Mouse (Mus musculus) skeletal muscle tissue, postnatal 0 days (tissue): Measurements from ENCODE around the gene Zmynd19. TPM values are rescaled to one million over a fixed set of nuclear protein-coding genes. Genes with fewer than 3 reads are reported as not detected.

Experiments
- microRNA-seq, 2 experiments: library from miRNA; unstranded; fragments of <30 nt; microRNA quantifications; one replicate each; pipeline ENCODE4; 2016
- polyA plus RNA-seq: library from polyadenylated mRNA; unstranded; fragments of >200 nt; fragmentation: Nextera tagmentation; extraction: Ambion mirVana; gene quantifications from 2 replicates; pipeline ENCODE4 v1.2.1, GENCODE M21; 2015

The Zmynd19 gene
- 6.0 and 7.3 TPM in 2 replicates for polyA plus RNA-seq

DNA sequence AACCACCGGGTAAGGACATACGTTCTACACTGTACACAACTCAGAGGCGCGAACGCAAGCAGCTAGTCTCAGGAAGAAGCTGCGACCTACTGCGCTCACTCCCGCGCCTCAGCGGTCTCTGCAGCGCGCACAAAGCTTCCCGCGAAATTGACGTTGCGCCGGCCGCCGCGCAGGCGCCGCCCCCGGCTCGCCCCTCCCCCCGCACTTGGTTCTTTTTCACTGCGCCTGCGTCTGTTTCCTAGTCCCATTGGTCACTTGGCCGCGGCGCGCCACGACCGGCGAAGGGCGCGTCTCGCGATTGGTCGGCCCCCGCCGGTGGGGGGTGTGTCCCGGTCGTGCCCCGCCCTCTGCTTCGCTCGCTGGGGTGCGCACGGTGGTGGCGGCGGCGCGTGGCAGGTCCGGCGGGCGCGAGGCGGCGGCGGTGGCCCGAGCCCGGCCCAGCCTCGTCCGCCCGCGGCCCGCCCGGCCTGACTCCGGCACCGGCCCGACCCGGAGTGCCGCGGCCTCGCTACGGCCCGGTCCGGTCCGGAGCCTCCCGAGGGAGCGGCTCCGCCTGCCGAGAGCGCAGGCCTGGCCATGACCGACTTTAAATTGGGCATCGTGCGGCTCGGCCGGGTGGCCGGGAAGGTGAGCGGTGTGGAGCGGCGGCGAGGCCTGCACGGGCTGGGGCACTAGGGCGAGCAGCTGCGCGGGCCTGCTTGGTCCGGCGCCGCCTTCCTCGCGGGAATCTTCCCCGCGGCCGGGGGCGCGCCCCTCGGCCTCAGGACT, at the start of gene Zmynd19:
Gene Zmynd19 (plus strand): TSS at position 372 of the 768 bp plus-strand sequence.

GRCm38 (mm10) chr2:24918930-24919838, 30.4 kb upstream of the Zmynd19 start, which contains the start of gene Ehmt1:
TSS of gene Ehmt1 (minus strand) at chr2:24919614.

GRCm38 (mm10) chr2:24935057-24935796, 14.4 kb upstream of the Zmynd19 start, which contains the start of gene Arrdc1:
TSS of gene Arrdc1 (minus strand) at chr2:24935252.

DNA sequence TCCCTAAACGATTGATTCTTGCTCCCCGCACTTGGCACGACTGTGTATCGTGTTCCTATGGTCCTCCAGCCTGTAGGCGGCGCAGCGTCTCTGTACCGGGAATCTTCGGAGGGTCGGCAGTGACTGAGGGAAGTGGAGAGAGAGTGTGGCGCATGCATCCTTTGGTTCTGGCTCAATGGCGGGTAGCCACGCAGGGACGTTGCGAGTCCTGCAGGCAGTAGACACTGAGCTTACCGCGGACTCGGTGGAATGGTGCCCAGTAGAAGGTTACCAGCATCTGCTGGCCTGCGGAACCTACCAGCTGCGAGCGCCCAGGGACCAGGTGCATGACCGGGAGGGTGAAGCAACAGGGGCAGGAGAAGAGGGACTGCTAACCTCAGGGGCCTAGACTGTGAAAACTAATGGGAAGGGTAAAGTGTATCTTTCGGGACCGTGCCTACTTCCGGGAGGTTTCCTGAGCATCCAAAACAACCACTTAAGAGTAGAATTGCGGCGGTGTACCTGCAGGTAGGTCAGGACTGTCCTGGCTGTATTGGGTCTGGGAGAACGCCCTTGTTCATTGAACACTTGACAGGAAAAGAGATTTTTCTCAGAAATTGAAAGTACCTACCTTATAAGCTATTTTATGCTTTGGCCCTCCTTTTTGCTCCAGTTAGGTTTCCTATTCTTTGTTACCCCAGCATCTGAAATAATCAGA, 12.9 kb downstream of the Zmynd19 start, which contains the start of gene Dph7:
Gene Dph7 (plus strand): TSS at position 97 of the 697 bp plus-strand sequence.

DNA sequence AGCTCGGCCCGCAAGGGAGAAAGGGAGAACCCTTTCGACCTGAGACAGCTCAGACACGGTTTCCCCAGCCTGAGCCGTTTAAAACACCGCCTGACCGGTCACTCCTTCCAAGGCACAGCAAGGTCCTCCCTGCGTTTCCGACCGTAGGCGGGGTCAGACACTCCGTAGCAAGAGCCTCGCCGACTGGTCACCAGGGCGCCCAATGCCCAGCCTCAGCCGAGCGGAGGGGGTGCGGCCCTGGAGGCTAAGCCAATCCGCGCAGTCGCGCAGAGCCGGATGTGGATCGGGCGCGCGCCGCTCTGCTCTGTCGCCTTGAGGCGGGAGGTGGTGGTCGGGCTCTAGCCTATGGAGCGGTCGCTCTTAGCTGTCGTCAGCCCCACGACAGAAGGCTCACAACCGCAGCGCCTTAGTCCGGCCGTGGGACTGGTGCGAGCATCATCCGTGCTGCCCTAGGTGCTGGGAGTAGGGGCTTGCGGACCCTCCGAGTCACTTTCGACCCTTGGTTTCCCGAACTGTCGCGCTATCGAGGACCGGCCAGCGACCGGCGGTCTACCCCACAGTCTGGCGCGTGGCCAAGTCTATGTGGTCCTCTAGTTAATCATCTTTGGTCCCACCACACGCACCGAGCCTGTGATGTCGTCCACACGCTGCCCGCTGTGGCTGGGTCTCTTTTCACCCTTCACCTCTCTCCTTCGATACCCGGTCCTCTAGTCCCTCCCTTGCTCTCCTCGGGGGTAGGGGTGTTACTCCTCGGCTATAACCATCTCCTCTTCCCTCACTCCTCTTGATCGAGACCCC, 25.5 kb downstream of the Zmynd19 start, which contains the start of gene Mrpl41:
Gene Mrpl41 (minus strand): TSS at position 193 of the 798 bp plus-strand sequence.

DNA sequence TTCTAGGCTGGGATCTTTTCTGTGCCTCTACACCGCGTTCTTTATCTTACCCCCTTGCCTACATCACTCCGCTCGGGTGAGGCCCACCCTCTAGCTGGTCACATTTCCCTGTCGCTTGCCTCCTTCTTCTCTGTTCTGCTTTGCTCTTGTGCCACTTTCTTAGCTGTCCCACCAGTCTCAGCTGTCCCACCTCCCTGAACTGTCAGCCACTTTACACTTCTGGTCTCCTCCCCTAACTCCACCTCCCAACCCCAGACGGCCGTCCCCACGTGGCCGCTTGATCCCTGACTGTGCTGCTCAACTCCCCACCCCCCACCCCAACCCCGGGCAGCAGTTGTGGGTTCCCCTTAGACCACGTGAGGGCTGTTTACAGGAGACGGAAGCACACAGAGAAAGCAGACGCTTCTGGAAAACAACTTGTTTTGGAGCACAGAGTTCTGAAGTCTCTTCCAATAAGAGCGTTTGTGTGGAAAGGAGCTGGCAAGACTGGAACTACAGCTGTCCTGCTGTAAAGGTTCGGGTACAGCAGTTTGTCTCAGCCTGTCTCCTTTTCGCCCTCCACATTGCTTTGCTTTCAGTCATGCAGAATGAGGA, 26.2 kb downstream of the Zmynd19 start, which contains the start of gene Pnpla7:
Gene Pnpla7 (plus strand): TSS at position 330 of the 594 bp plus-strand sequence.

Small RNAs within 50 kb of the gene (microRNA-seq; reads per million reads assigned to microRNA genes)
- gene Gm22875: 0 reads per million in 2 experiments

Other genes with a start within 250 kb of the Zmynd19 start
- gene Cacna1b, start 186.6 kb upstream of the Zmynd19 start, polyA plus RNA-seq: 0.18 TPM in 1 of 2 replicates, not detected in the other
- 27.2 and 28.5 TPM in 2 replicates for gene Ehmt1, start 30.2 kb upstream of the Zmynd19 start, polyA plus RNA-seq
- gene Arrdc1, start 14.5 kb upstream of the Zmynd19 start, polyA plus RNA-seq: 16.4 and 17.6 TPM in 2 replicates
- 10.7 and 11.1 TPM in 2 replicates for gene Dph7, start 12.6 kb downstream of the Zmynd19 start, polyA plus RNA-seq
- gene Mrpl41, start 25.3 kb downstream of the Zmynd19 start, polyA plus RNA-seq: 125 and 128 TPM in 2 replicates
- 8.0 and 9.6 TPM in 2 replicates for gene Pnpla7, start 26.2 kb downstream of the Zmynd19 start, polyA plus RNA-seq
- gene Nsmf, start 104.6 kb downstream of the Zmynd19 start, polyA plus RNA-seq: 33.9 and 34.8 TPM in 2 replicates
- not detected in 2 replicates for gene Entpd8, start 130.5 kb downstream of the Zmynd19 start, polyA plus RNA-seq
- gene Noxa1, start 145.4 kb downstream of the Zmynd19 start, polyA plus RNA-seq: 0.17 TPM in 1 of 2 replicates, not detected in the other
- gene Nrarp, start 231.0 kb downstream of the Zmynd19 start, polyA plus RNA-seq: 9.5 and 13.8 TPM in 2 replicates
- 2.5 and 3.6 TPM in 2 replicates for gene Tor4a, start 247.1 kb downstream of the Zmynd19 start, polyA plus RNA-seq